Mouse (Mus musculus): Measurements from ENCODE around the gene Rasa3.

- no peak for TF ChIP-seq CTCF (IDR thresholded peaks at IDR 0.05; ENCODE audit: low read depth, low read length)
- no peak for TF ChIP-seq POLR2A (IDR thresholded peaks at IDR 0.05; ENCODE audit: borderline replicate concordance, low read depth, low read length)
These were observed 60.4 kb downstream of the Rasa3 start for GRCm38 (mm10) chr8:13616831-13617505.
